Mouse (Mus musculus) hindbrain, embryonic 11.5 days (tissue): ENCODE measurements around the gene Ikbke. TPM values are rescaled to one million over a fixed set of nuclear protein-coding genes. Genes with fewer than 3 reads are reported as not detected.

Experiments used
- ATAC-seq: fragments of 200-750 bp; cut with Nextera tagmentation; 2 replicates; pipeline ENCODE4 v1.8.0; 2017; ENCODE audit warnings: mild to moderate bottlenecking, moderate TSS enrichment, moderate library complexity; ENCODE audit not compliant: low FRiP score
- DNase-seq: peaks from one replicate; pipeline ENCODE4 v3.0.0-alpha.2; 2015; ENCODE audit warnings: low spot score
- H3K27ac ChIP-seq: fragments of 300-500 bp; sonication (generic); 2 replicates; pipeline ENCODE4 v1.5.1; 2014; ENCODE audit warnings: mild to moderate bottlenecking, low read depth, low read length
- H3K27me3 ChIP-seq: fragments of 300-500 bp; sonication (generic); 2 replicates; pipeline ENCODE4 v1.6.1; 2014; ENCODE audit warnings: mild to moderate bottlenecking, low read length, moderate library complexity, mixed read lengths; ENCODE audit not compliant: control insufficient read depth, insufficient read depth
- H3K36me3 ChIP-seq: fragments of 300-500 bp; sonication (generic); 2 replicates; pipeline ENCODE4 v1.6.1; 2014; ENCODE audit warnings: mild to moderate bottlenecking, low read length, moderate library complexity, mixed read lengths; ENCODE audit not compliant: control insufficient read depth, insufficient read depth
- H3K4me1 ChIP-seq: fragments of 300-500 bp; sonication (generic); replicated peaks from 2 replicates; pipeline ENCODE4 v1.6.1; 2014; ENCODE audit warnings: low read length, mixed read lengths; ENCODE audit not compliant: control insufficient read depth, insufficient read depth
- H3K4me2 ChIP-seq: fragments of 300-500 bp; sonication (generic); replicated peaks from 2 replicates; pipeline ENCODE4 v1.6.1; 2014; ENCODE audit warnings: mild to moderate bottlenecking, low read depth, low read length
- H3K4me3 ChIP-seq: fragments of 300-500 bp; sonication (generic); 2 replicates; pipeline ENCODE4 v1.5.1; 2014; ENCODE audit warnings: low read depth, low read length
- H3K9ac ChIP-seq: fragments of 300-500 bp; sonication (generic); 2 replicates; pipeline ENCODE4 v1.6.1; 2014; ENCODE audit warnings: low read depth, low read length
- H3K9me3 ChIP-seq: fragments of 300-500 bp; sonication (generic); 2 replicates; pipeline ENCODE4 v1.6.1; 2016; ENCODE audit warnings: low read length; ENCODE audit not compliant: control insufficient read depth
- WGBS: fragments of 180-500 bp; shearing (Covaris S2); extraction: QIAGEN DNeasy Blood & Tissue Kit; methylation state at CpG from one replicate; pipeline ENCODE4 v1.1.7; 2014; 5-methylcytosine and 5-hydroxymethylcytosine counted together
- polyA plus RNA-seq: library from polyadenylated mRNA; unstranded; fragments of >200 nt; fragmentation: Nextera tagmentation; extraction: Ambion mirVana; gene quantifications from 2 replicates; pipeline ENCODE4 v1.2.1, GENCODE M21; 2014

Gene Ikbke
- polyA plus RNA-seq, 1 experiment from 2014 or later: 0.49 TPM

DNA sequence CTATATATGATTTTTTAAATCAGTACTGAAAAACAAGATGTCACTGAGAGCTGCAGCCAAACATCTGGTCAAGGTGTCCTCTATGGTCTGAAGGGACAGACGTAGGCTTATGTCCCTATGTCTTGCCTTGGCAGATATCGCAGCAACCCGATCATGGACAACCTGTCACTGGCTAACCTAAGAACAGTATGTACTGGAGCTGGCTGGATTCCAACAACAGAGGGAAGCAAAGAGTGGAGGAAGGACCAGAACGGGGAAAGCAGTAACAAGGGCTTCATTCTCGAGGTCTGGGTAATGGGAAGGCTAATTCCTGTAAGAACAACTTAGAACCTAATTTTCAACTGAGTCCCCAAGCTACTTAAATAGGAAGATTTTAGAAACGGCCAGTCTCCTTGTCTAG, 9.5 kb upstream of the Ikbke start:
- no peak for DNase-seq
- Histone ChIP-seq H3K36me3 (no peaks in the 10 kb centered on the region; the same call in 1 of the 2 replicates), H3K9me3 (no peaks in the 10 kb centered on the region), H3K27me3 (no peaks in the 10 kb centered on the region), H3K4me3 (no peak overlapping the region), H3K9ac (no peak overlapping the region), H3K4me2 (no peak overlapping the region), H3K4me1 (no peaks in the 10 kb centered on the region), H3K27ac (no peak overlapping the region)
- 94% methylated on average over 6 of the region's 6 CpGs for WGBS
- no peak for ATAC-seq

DNA sequence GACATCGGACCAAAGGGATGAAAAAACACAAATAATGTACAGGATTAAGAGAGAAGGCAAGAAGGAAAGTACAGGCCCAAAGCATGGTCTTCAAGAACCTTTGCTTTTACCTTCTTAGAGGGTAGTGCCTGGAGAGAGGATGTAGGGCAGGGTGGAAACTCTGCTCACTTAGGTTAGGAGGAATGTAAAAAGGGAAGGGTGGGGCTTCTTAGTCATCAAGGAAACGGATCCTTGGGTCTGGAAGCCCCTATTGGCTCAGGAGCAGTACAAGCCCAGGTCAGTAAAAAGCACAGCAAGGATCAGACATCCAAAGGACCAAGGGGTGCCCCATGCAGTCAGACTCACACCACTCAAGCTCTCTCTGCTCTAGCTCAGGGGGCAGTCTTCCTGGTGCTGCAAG, 7.9 kb upstream of the Ikbke start:
- no peak overlapping the region for H3K4me3 ChIP-seq
- ATAC-seq (no peak), DNase-seq (no peak)
- no peak overlapping the region for H3K9ac ChIP-seq
- H3K36me3 ChIP-seq: no peaks in the 10 kb centered on the region
- H3K4me1 ChIP-seq: no peaks in the 10 kb centered on the region
- H3K27me3 ChIP-seq: no peaks in the 10 kb centered on the region
- H3K4me2 ChIP-seq: no peak overlapping the region
- 88% methylated on average over 2 of the region's 2 CpGs for WGBS
- no peak overlapping the region for H3K27ac ChIP-seq
- no peaks in the 10 kb centered on the region for H3K9me3 ChIP-seq

DNA sequence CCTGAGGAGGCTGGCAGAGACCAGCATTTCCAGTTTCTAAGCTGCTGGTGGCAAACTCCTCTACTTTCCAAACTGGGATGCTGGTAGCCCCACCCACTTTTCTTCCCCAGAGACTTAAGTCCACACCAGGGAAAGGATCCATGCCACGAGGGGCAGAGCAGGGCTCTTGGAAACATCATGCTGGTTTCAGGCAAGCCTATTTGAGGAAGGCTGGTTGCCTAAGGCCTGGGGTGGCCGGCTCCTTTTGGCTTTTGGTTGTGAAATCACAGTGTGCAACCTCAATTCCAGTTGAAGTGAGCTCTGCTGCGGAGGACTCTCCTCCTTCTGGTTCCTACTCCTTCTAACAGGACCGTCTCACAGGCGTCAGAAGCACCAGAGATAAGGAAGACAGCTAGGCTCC, 7.4 kb upstream of the Ikbke start:
- no peak for DNase-seq
- ATAC-seq: no peak
- Histone ChIP-seq H3K4me2 (no peak overlapping the region), H3K27me3 (no peaks in the 10 kb centered on the region), H3K4me3 (no peak overlapping the region), H3K9me3 (no peaks in the 10 kb centered on the region), H3K27ac (no peak overlapping the region), H3K4me1 (no peaks in the 10 kb centered on the region), H3K9ac (no peak overlapping the region), H3K36me3 (no peaks in the 10 kb centered on the region)
- 85% methylated on average over 5 of the region's 5 CpGs for WGBS

DNA sequence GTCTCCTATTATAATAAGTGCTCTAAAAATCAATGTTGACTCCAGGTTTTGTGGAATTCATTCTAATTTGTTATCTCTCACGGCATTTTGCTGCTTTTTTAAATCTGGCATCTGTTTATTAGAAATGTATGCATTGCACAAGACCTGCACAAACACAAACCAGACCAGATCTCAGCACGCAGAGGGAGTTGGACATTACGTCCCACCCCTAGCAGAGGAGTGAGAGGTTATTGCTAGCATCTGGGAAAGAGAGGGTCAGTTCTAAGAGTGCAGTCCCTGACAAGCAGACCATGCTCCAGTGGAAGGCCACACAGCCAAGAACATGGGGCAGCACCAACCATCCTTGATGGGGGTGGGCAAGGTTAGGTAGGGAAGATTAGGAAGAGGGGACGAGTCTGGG, 5.2 kb upstream of the Ikbke start:
- Histone ChIP-seq H3K4me1 (no peaks in the 10 kb centered on the region), H3K27me3 (no peaks in the 10 kb centered on the region), H3K9me3 (no peaks in the 10 kb centered on the region), H3K27ac (no peak overlapping the region), H3K9ac (no peak overlapping the region), H3K36me3 (no peaks in the 10 kb centered on the region), H3K4me3 (no peak overlapping the region), H3K4me2 (no peak overlapping the region)
- DNase-seq (no peak), ATAC-seq (no peak)
- 89% methylated on average over 4 of the region's 4 CpGs for WGBS

DNA sequence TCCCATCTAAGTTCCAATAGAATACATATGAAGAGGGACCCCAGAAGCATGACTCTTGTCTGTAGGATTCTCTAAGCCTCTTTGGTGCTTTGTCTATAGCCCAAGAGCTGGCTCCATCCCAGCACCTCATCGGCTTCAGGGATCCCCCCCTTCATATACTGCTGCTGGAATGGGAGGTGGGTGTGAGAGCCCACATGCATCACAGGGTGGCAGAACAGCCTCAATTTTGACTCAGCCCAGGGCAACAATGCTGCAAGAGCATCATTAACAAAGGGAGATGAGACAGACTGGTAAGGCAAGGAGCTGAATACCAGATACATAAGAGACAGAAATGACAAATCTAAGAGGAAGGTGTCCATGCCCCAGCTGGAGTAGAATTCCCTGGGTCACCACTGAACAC, 4.8 kb upstream of the Ikbke start:
- Histone ChIP-seq H3K27me3 (no peaks in the 10 kb centered on the region), H3K9me3 (no peaks in the 10 kb centered on the region), H3K4me1 (no peaks in the 10 kb centered on the region), H3K9ac (no peak overlapping the region), H3K36me3 (no peaks in the 10 kb centered on the region), H3K4me2 (no peak overlapping the region), H3K4me3 (no peak overlapping the region), H3K27ac (no peak overlapping the region)
- DNase-seq (no peak), ATAC-seq (no peak)
- WGBS: 96% methylated on average over 1 of the region's 1 CpGs

DNA sequence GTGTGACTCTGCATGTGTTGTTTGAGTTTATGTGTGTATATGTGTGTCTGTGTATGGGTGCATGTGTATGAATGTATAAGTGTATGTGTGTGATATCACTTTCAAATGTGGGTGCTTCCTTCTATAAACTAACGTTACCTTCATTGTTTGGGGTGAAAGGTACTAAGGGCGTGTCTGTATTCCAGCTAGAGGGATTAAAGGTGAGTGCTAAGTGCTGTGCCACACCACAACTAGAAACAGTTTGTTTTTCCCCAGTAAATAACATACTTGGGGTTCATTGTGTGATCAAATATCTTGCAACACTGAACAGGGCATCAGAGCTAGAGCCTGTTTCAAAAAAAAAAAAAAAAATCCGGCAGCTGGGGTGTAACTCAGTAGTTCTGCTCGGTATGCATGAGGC, 2.3 kb upstream of the Ikbke start:
- Histone ChIP-seq H3K9me3 (no peaks in the 10 kb centered on the region), H3K27ac (no peak overlapping the region), H3K36me3 (no peaks in the 10 kb centered on the region), H3K4me2 (no peak overlapping the region), H3K27me3 (no peaks in the 10 kb centered on the region), H3K4me1 (no peaks in the 10 kb centered on the region), H3K4me3 (no peak overlapping the region), H3K9ac (no peak overlapping the region)
- ATAC-seq (no peak), DNase-seq (no peak)
- WGBS: 68% methylated on average over 4 of the region's 4 CpGs

DNA sequence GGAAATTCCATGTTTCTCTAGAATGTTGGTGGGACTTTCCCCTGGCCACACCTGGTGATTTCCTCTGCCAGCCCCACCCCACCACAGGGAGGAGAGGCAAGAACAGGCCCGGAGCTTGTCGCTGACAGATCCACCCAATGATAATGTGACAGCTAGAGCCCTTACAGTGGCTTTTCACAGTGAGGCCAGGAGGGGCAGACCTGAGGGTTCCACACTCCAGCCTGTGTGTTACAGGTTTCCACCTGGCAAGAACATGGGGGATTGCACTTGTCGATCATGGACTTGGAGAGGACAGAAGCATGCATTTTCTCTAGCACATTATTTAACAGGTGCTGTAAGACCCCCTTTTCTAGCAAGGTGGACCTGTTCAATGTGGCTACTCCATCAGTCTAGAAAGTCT, 874 bp upstream of the Ikbke start:
- Histone ChIP-seq H3K9me3 (no peaks in the 10 kb centered on the region), H3K27me3 (no peaks in the 10 kb centered on the region), H3K4me1 (no peaks in the 10 kb centered on the region), H3K9ac (no peak overlapping the region), H3K27ac (no peak overlapping the region), H3K4me3 (no peak overlapping the region), H3K4me2 (no peak overlapping the region), H3K36me3 (no peaks in the 10 kb centered on the region)
- ATAC-seq: no peak
- 64% methylated on average over 3 of the region's 3 CpGs for WGBS
- no peak for DNase-seq

DNA sequence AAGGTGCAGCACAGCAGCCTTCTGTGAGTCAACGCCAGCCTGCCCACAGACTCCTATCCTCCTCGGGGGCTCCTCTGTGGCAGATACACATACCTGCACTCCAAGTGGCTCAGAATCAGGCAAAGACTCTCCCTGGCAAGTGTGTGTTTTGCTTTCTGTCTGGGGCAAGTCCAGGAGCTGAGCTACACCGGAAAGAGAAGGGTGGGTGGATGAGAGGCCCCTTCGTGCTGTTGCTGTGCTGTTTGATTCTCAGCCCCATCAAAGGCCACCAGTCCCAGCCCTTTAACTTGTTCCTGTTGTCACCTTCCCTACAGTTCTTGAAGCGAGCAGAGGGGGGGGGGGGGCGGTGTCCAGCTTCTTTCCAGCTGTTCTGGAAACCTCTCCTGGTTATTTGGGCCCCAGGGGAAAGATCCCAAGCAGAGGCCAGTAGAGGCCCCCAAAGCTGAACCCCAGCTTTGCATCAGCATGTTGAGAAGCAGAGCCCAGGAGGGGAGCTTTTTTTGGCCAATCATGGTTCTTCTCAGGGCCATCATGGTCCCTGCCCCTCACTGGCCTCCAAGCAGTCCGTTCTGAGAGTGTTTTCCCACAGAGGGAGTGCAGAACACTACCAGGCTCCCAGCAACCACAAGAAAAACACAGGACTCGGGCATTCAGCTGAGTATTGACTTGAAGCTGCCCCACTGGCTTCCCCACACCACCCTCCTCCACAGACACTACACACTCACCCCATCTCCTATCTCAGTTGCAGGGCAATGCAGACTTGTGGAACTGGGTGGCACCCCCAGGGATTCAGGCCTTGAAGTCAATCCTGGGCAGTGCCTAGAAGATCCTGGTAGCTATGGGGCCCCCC, 575 bp downstream of the Ikbke start:
- no peak for DNase-seq
- no peaks in the 10 kb centered on the region for H3K4me1 ChIP-seq
- H3K27me3 ChIP-seq: no peaks in the 10 kb centered on the region
- no peaks in the 10 kb centered on the region for H3K9me3 ChIP-seq
- no peak overlapping the region for H3K9ac ChIP-seq
- H3K27ac ChIP-seq: no peak overlapping the region
- ATAC-seq: no peak
- no peaks in the 10 kb centered on the region for H3K36me3 ChIP-seq
- 45% methylated on average over 8 of the region's 8 CpGs for WGBS
- no peak overlapping the region for H3K4me3 ChIP-seq
- H3K4me2 ChIP-seq: no peak overlapping the region

DNA sequence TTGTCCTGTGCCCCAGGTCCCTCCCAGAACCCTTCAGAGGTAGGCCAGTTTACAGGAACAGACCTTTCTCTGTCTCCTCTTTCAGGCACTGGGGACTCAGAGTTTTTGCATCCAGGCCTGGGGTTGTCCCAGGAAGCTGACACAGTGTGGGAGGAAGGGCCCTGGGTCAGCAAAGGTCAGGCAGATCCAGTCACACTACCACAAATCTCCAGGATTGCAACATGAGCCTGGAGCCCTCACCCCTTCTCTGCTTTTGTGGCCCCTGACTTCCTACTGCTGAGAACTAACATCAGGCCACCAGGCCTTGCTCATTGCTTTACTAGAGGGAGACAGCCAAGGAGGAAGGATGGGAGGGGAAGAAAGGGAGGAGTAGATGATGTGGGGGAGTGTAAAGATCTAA, 2.6 kb downstream of the Ikbke start:
- Histone ChIP-seq H3K9me3 (no peaks in the 10 kb centered on the region), H3K9ac (no peak overlapping the region), H3K4me1 (no peaks in the 10 kb centered on the region), H3K27me3 (no peaks in the 10 kb centered on the region), H3K36me3 (no peaks in the 10 kb centered on the region), H3K4me3 (no peak overlapping the region), H3K4me2 (no peak overlapping the region), H3K27ac (no peak overlapping the region)
- DNase-seq (no peak), ATAC-seq (no peak)
